ENCODE assay signal across 9 mouse cellular contexts in genomic region chr17:29896181-29897054, GRCm38 (mm10).
DNase-seq lines count a peak whose midpoint lies in the region; ATAC-seq and TF ChIP-seq lines count a peak whose summit lies in the region.
"Had no signal": no experiment of that assay in that cellular context is flagged by ENCODE, and none has a peak within 500 bp of the region (broad histone marks: within the 10 kb centered on the region; RNA-seq: fewer than 3 reads in every experiment).

No protein-coding gene starts in this region.

- no peak for TF ChIP-seq EP300 in MEL (IDR thresholded peaks at IDR 0.05; ENCODE audit: low read depth in 1 of 2, low read length in 2 of 2)

- no peak overlapping the region for H3K4me3 ChIP-seq in kidney, adult 2 months (ENCODE audit: insufficient read depth, low read depth, low read length)
- H3K4me3 ChIP-seq in MEL (ENCODE audit: control insufficient read depth in 1 of 2, insufficient read depth in 1 of 2, low read depth in 2 of 2, low read length in 2 of 2): no peak overlapping the region
- H3K4me3 ChIP-seq in forebrain, embryonic 12.5 days (replicated peaks): no peak overlapping the region
- no peak overlapping the region for H3K4me3 ChIP-seq in limb, embryonic 10.5 days
- H3K4me3 ChIP-seq: liver, embryonic 15.5 days had no signal

- no peaks in the 10 kb centered on the region for H3K4me1 ChIP-seq in kidney, adult 2 months (ENCODE audit: control insufficient read depth, insufficient read depth, low read length)
- H3K4me1 ChIP-seq in MEL (ENCODE audit: control insufficient read depth in 1 of 2, insufficient read depth in 2 of 2, low read length in 2 of 2): 0 out of 4 replicates have a peak, but pooled peaks cover 0 to 4% of the 10 kb centered on the region in 2 experiments
- peaks cover 25% of the 10 kb centered on the region for H3K4me1 ChIP-seq in forebrain, embryonic 12.5 days
- H3K4me1 ChIP-seq in limb, embryonic 10.5 days: peaks cover 30% of the 10 kb centered on the region
- H3K4me1 ChIP-seq: liver, embryonic 15.5 days had no signal

- DNase-seq in kidney, adult 2 months: peak; percentile 14
- no peak for DNase-seq in kidney, adult 9 months
- DNase-seq in MEL (ENCODE audit: low read depth, low spot score): peak; percentile 48
- DNase-seq in limb, embryonic 10.5 days (ENCODE audit: low spot score): peak; percentile 70
- peak; percentile 39 for DNase-seq in splenic B cell, adult 2 months (ENCODE audit: low read depth, low spot score)
- DNase-seq in left cerebral cortex, adult 18-20 months (ENCODE audit: low spot score in 2 of 2): no peak
- DNase-seq in frontal cortex, postnatal 36 days (ENCODE audit: low spot score in 2 of 2): no peak

- H3K9ac ChIP-seq in MEL (ENCODE audit: control insufficient read depth, low read depth, low read length, poor library complexity, severe bottlenecking): no peak overlapping the region
- H3K9ac ChIP-seq in forebrain, embryonic 12.5 days: no peak overlapping the region
- H3K9ac ChIP-seq: liver, embryonic 15.5 days had no signal

- H3K4me2 ChIP-seq in forebrain, embryonic 12.5 days: no peak overlapping the region
- H3K4me2 ChIP-seq: liver, embryonic 15.5 days had no signal

- no peaks in the 10 kb centered on the region for H3K9me3 ChIP-seq in MEL (replicated peaks; ENCODE audit: insufficient read depth, low read length)
- H3K9me3 ChIP-seq in forebrain, embryonic 12.5 days: no peaks in the 10 kb centered on the region
- H3K9me3 ChIP-seq in limb, embryonic 10.5 days (replicated peaks): no peaks in the 10 kb centered on the region; the same call in 1 of the 2 replicates
- H3K9me3 ChIP-seq: liver, embryonic 15.5 days had no signal

- ATAC-seq in forebrain, embryonic 12.5 days (ENCODE audit: low FRiP score): peak; percentile 68

- no peak for TF ChIP-seq POLR2A in kidney, adult 2 months (IDR thresholded peaks at IDR 0.05; ENCODE audit: low read depth, low read length)
- no peak for TF ChIP-seq POLR2A in MEL (IDR thresholded peaks at IDR 0.05; ENCODE audit: control insufficient read depth in 1 of 2, insufficient read depth in 1 of 2, low read depth in 1 of 2, low read length in 2 of 2, poor library complexity in 1 of 2)

- H3K79me2 ChIP-seq in MEL (ENCODE audit: control insufficient read depth, insufficient read depth, low read length, poor library complexity): no peaks in the 10 kb centered on the region

- whole genome bisulfite sequencing in kidney, adult 2 months: 20% methylated on average over 7 of the region's 7 CpGs
- 3% methylated on average over 7 of the region's 7 CpGs for WGBS in forebrain, embryonic 12.5 days
- WGBS in limb, embryonic 10.5 days: 16% methylated on average over 7 of the region's 7 CpGs

- H3K27ac ChIP-seq in kidney, adult 2 months (ENCODE audit: insufficient read depth, low read depth, low read length): no peak overlapping the region
- no peak overlapping the region for H3K27ac ChIP-seq in MEL (ENCODE audit: control insufficient read depth, low read depth, low read length)
- H3K27ac ChIP-seq in forebrain, embryonic 12.5 days: peak overlapping the region; percentile 66
- peak overlapping the region; percentile 47; the same call in 1 of the 2 replicates for H3K27ac ChIP-seq in limb, embryonic 10.5 days
- H3K27ac ChIP-seq: liver, embryonic 15.5 days had no signal

- no peaks in the 10 kb centered on the region for H3K36me3 ChIP-seq in kidney, adult 2 months (ENCODE audit: control insufficient read depth, insufficient read depth, low read length)
- H3K36me3 ChIP-seq in MEL (ENCODE audit: control insufficient read depth in 1 of 2, insufficient read depth in 2 of 2, low read length in 2 of 2): no peaks in the 10 kb centered on the region
- no peaks in the 10 kb centered on the region for H3K36me3 ChIP-seq in forebrain, embryonic 12.5 days (replicated peaks)
- H3K36me3 ChIP-seq in limb, embryonic 10.5 days: no peaks in the 10 kb centered on the region
- no peaks in the 10 kb centered on the region for H3K36me3 ChIP-seq in splenic B cell, adult 2 months (ENCODE audit: control insufficient read depth, insufficient read depth, low read length, poor library complexity, severe bottlenecking)
- H3K36me3 ChIP-seq: liver, embryonic 15.5 days had no signal

- TF ChIP-seq CTCF in kidney, adult 2 months (conservative IDR thresholded peaks at IDR 0.05; ENCODE audit: insufficient read depth, insufficient read length, low read depth, low read length): peak; percentile 40; the same call in 1 of the 2 replicates
- peak in 2 of 3 experiments; percentile 58 to 70; a peak in 5 of 6 replicates for TF ChIP-seq CTCF in MEL (IDR thresholded peaks at IDR 0.05 in 2 of 3, conservative IDR thresholded peaks at IDR 0.05 in 1 of 3; ENCODE audit: control insufficient read depth in 1 of 3, insufficient read depth in 1 of 3, low read depth in 2 of 3, low read length in 3 of 3, poor library complexity in 1 of 3, severe bottlenecking in 1 of 3)

- H3K27me3 ChIP-seq in kidney, adult 2 months (replicated peaks; ENCODE audit: control insufficient read depth, insufficient read depth, low read length): no peaks in the 10 kb centered on the region
- H3K27me3 ChIP-seq in MEL (ENCODE audit: control insufficient read depth in 1 of 2, insufficient read depth in 2 of 2, low read length in 2 of 2): no peaks in the 10 kb centered on the region; a peak in 1 of 4 replicates
- peaks cover 16% of the 10 kb centered on the region for H3K27me3 ChIP-seq in forebrain, embryonic 12.5 days
- H3K27me3 ChIP-seq in limb, embryonic 10.5 days (ENCODE audit: low read depth, poor library complexity, severe bottlenecking): peaks cover 20% of the 10 kb centered on the region
- no peaks in the 10 kb centered on the region for H3K27me3 ChIP-seq in splenic B cell, adult 2 months (ENCODE audit: control insufficient read depth, insufficient read depth, low read length, poor library complexity, severe bottlenecking)

- TF ChIP-seq RAD21 in MEL (IDR thresholded peaks at IDR 0.05; ENCODE audit: low read depth, low read length): peak; percentile 60

TF ChIP-seq in MEL, 35 proteins besides CTCF, POLR2A, EP300 and RAD21:
- no peak for TF ChIP-seq TAL1 (IDR thresholded peaks at IDR 0.05; ENCODE audit: low read length)
- TF ChIP-seq ZC3H11A (IDR thresholded peaks at IDR 0.05; ENCODE audit: low read depth, low read length): peak; percentile 29; the same call in 1 of the 2 replicates
- TF ChIP-seq ETS1 (IDR thresholded peaks at IDR 0.05; ENCODE audit: low read depth, low read length): no peak
- no peak for TF ChIP-seq POLR2AphosphoS5 (IDR thresholded peaks at IDR 0.05; ENCODE audit: borderline replicate concordance, low read depth, low read length)
- TF ChIP-seq SIN3A (IDR thresholded peaks at IDR 0.05; ENCODE audit: low read length): no peak
- peak; percentile 61 for TF ChIP-seq SMC3 (IDR thresholded peaks at IDR 0.05; ENCODE audit: low read depth, low read length)
- TF ChIP-seq ZMIZ1 (IDR thresholded peaks at IDR 0.05; ENCODE audit: low read depth, low read length): no peak

Comparison
In these comparisons a context has a peak if more than half of its experiments do, and no peak if none do; other contexts are left out.
1. DNase-seq: peak in kidney, adult 2 months (single experiment), MEL (single experiment), limb, embryonic 10.5 days (single experiment) and splenic B cell, adult 2 months (single experiment); none in kidney, adult 9 months (single experiment), left cerebral cortex, adult 18-20 months (0 of 2) and frontal cortex, postnatal 36 days (0 of 2).
2. H3K27ac ChIP-seq: peak in forebrain, embryonic 12.5 days (single experiment) and limb, embryonic 10.5 days (single experiment); none in kidney, adult 2 months (single experiment) and MEL (single experiment).